Mouse (Mus musculus) lung, postnatal 0 days (tissue): ENCODE results near the gene Dnlz.

Source experiments
- CTCF ChIP-seq: IDR thresholded peaks from 2 replicates; pipeline ENCODE4 v1.5.1; 2016; ENCODE audit warnings: antibody characterized with exemption, mild to moderate bottlenecking
- EP300 ChIP-seq: IDR thresholded peaks from 2 replicates; pipeline ENCODE4 v1.6.1; 2016; ENCODE audit warnings: antibody characterized with exemption, mild to moderate bottlenecking, control low read depth

GRCm38 (mm10) chr2:26306702-26307101 is 45.2 kb downstream of the Dnlz start:
- TF ChIP-seq CTCF (no peak), EP300 (no peak)
